Mouse (Mus musculus): ENCODE data around the gene Cfap221.

DNA sequence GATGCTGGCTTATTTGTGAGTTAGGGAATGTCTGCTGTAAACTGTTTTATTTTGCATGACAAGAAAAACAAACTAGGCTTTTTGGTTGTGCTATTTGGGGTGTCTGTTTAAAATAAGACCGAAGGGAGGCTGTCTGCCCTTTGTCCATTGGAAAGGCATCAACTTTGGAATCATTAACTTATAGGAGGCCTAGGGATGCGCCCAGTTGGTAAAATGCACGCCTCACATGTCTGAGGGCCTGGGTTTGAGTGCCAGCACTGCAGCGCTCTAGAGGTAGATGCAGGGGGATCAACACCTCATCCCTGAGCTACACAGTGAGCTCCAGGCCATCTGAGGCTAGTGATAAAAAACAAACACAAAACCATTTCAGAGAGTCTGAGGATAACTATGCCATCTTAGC lies 119.6 kb downstream of the Cfap221 start:
- no peak for TF ChIP-seq CTCF (IDR thresholded peaks at IDR 0.05; ENCODE audit: low read depth)
- no peak for TF ChIP-seq EP300 (optimal IDR thresholded peaks at IDR 0.05)

Data from stomach, postnatal 0 days (tissue).